Mouse (Mus musculus): ENCODE measurements around the gene Mpzl3. TPM values are rescaled to one million over a fixed set of nuclear protein-coding genes. Genes with fewer than 3 reads are reported as not detected.
A peak's percentile ranks its signal among the peaks of the same experiment; 100 is the strongest.

Mpzl3 gene
- total and polyA plus RNA-seq, 2 experiments from 2014 or later = 0.68 to 3.1 TPM

GRCm38 (mm10) chr9:45039499-45039898, 15.5 kb upstream of the Mpzl3 start, which contains the start of gene Mpzl2:
Gene Mpzl2, plus strand, starts transcription at chr9:45039799.
- no peak for DNase-seq (ENCODE audit: low spot score)
- WGBS = 53% methylated on average over 5 of the region's 5 CpGs
- 0 out of 2 replicates have a peak, but pooled peaks cover 4% of the 10 kb centered on the region for H3K4me1 ChIP-seq (ENCODE audit: control insufficient read depth, insufficient read depth)
- TF ChIP-seq EP300 (IDR thresholded peaks at IDR 0.05; ENCODE audit: low read depth) (no peak), CTCF (IDR thresholded peaks at IDR 0.05; ENCODE audit: low read depth) (no peak)
- H3K9ac ChIP-seq (replicated peaks; ENCODE audit: low read depth, low read length) = no peak within 1 kb of the TSS
- no peak for ATAC-seq (ENCODE audit: insufficient read depth, low read depth)
- no peak within 1 kb of the TSS for H3K27ac ChIP-seq (ENCODE audit: low read depth)
- peak within 1 kb of the TSS; percentile 2; the same call in 1 of the 2 replicates for H3K4me2 ChIP-seq (ENCODE audit: low read depth, low read length)
- H3K36me3 ChIP-seq (replicated peaks; ENCODE audit: control insufficient read depth, insufficient read depth, low read length) = no peaks in the 10 kb centered on the region
- no peaks in the 10 kb centered on the region for H3K9me3 ChIP-seq (replicated peaks; ENCODE audit: control insufficient read depth, low read length)
- peaks cover 54% of the 10 kb centered on the region for H3K27me3 ChIP-seq (ENCODE audit: control insufficient read depth, insufficient read depth, low read length)
- H3K4me3 ChIP-seq (ENCODE audit: low read depth, low read length) = peak within 1 kb of the TSS; percentile 7; the same call in 1 of the 2 replicates

- ATAC-seq (ENCODE audit: insufficient read depth, low read depth) (no peak), DNase-seq (ENCODE audit: low spot score) (no peak)
- WGBS = 11% methylated on average over 14 of the region's 14 CpGs
- no peaks in the 10 kb centered on the region for H3K36me3 ChIP-seq (replicated peaks; ENCODE audit: control insufficient read depth, insufficient read depth, low read length)
- H3K4me1 ChIP-seq (ENCODE audit: control insufficient read depth, insufficient read depth) = 0 out of 2 replicates have a peak, but pooled peaks cover 4% of the 10 kb centered on the region
- no peak overlapping the region for H3K27ac ChIP-seq (ENCODE audit: low read depth)
- no peaks in the 10 kb centered on the region for H3K9me3 ChIP-seq (replicated peaks; ENCODE audit: control insufficient read depth, low read length)
- no peak for TF ChIP-seq EP300 (IDR thresholded peaks at IDR 0.05; ENCODE audit: low read depth)
- TF ChIP-seq CTCF (IDR thresholded peaks at IDR 0.05; ENCODE audit: low read depth) = no peak
- H3K4me2 ChIP-seq (ENCODE audit: low read depth, low read length) = peak overlapping the region; percentile 2; the same call in 1 of the 2 replicates
- no peak overlapping the region for H3K9ac ChIP-seq (replicated peaks; ENCODE audit: low read depth, low read length)
- peak overlapping the region; percentile 7; the same call in 1 of the 2 replicates for H3K4me3 ChIP-seq (ENCODE audit: low read depth, low read length)
- peaks cover 58% of the 10 kb centered on the region for H3K27me3 ChIP-seq (ENCODE audit: control insufficient read depth, insufficient read depth, low read length)
These were observed 14.7 kb upstream of the Mpzl3 start for GRCm38 (mm10) chr9:45040066-45040845.

GRCm38 (mm10) chr9:45041131-45041838, 13.7 kb upstream of the Mpzl3 start:
- peaks cover 58% of the 10 kb centered on the region for H3K27me3 ChIP-seq (ENCODE audit: control insufficient read depth, insufficient read depth, low read length)

DNA sequence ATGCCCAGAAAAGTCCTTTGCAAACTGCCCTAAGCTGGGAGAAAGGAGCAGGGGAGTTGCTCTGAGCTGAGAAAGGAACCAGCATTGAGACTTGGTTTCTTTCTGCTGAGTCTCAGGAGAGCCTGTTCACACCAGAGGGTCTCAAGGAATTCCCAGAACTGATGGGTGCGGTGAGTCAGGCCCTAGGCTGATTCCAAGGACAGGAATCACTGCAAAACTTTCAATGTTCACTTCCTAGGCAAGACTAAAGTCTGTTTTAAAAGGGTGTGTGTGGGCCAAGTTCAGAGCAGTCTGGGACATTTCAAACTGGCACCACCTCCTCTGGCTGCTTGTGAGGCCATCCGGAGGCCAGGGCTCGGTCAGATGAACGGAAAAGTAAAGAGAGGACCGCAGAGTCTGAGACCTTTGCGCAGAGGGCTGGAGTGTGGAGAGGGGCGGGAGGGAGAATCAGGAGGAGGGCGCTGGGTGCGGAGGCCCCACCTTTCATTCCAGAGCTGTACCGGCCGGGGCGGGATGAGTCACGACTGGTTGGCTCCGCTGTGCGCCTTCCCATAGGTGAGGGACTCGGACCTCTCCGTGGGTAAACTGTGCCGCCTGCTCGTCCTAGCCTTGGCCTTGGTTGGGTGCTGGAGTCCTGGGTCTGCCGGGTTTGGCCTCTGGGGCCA, 12.8 kb upstream of the Mpzl3 start:
- H3K9ac ChIP-seq (replicated peaks; ENCODE audit: low read depth, low read length) = no peak overlapping the region; the same call in 1 of the 2 replicates
- TF ChIP-seq EP300 (IDR thresholded peaks at IDR 0.05; ENCODE audit: low read depth) = no peak

More at GRCm38 (mm10) chr9:45041131-45041838, 13.7 kb upstream of the Mpzl3 start:
- Histone ChIP-seq H3K4me1 (ENCODE audit: control insufficient read depth, insufficient read depth) (0 out of 2 replicates have a peak, but pooled peaks cover 4% of the 10 kb centered on the region), H3K4me3 (ENCODE audit: low read depth, low read length) (peak overlapping the region; percentile 7; the same call in 1 of the 2 replicates), H3K4me2 (ENCODE audit: low read depth, low read length) (peak overlapping the region; percentile 21; the same call in 1 of the 2 replicates), H3K9ac (replicated peaks; ENCODE audit: low read depth, low read length) (no peak overlapping the region), H3K27ac (ENCODE audit: low read depth) (no peak overlapping the region), H3K9me3 (replicated peaks; ENCODE audit: control insufficient read depth, low read length) (no peaks in the 10 kb centered on the region), H3K36me3 (replicated peaks; ENCODE audit: control insufficient read depth, insufficient read depth, low read length) (no peaks in the 10 kb centered on the region)
- DNase-seq (ENCODE audit: low spot score) (no peak), ATAC-seq (ENCODE audit: insufficient read depth, low read depth) (no peak)
- WGBS = 31% methylated on average over 17 of the region's 17 CpGs
- no peak for TF ChIP-seq EP300 (IDR thresholded peaks at IDR 0.05; ENCODE audit: low read depth)
- no peak for TF ChIP-seq CTCF (IDR thresholded peaks at IDR 0.05; ENCODE audit: low read depth)

DNA sequence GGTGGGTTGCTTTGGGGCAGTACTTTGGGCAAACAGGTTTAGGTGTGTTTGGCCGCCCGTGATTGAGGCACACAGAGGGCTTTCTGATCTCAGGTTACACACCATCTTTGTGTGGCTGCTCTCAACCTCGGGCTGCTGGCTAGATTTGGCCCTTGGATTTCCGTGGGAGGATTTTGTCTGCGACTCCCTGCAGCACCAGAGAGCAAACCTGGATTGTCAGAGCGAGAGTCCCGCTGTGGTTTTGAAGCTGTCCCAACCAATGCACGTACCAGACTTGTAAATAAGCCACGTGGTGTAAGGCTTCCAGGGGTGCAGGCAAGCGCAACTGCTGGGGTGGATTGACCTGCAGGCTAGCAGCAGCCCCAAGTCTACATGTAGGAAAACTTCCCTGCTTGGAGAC, 12.0 kb upstream of the Mpzl3 start:
- WGBS = 4% methylated on average over 10 of the region's 10 CpGs
- Histone ChIP-seq H3K4me1 (ENCODE audit: control insufficient read depth, insufficient read depth) (0 out of 2 replicates have a peak, but pooled peaks cover 4% of the 10 kb centered on the region), H3K9ac (replicated peaks; ENCODE audit: low read depth, low read length) (no peak overlapping the region), H3K4me3 (ENCODE audit: low read depth, low read length) (peak overlapping the region; percentile 14), H3K36me3 (replicated peaks; ENCODE audit: control insufficient read depth, insufficient read depth, low read length) (no peaks in the 10 kb centered on the region), H3K9me3 (replicated peaks; ENCODE audit: control insufficient read depth, low read length) (no peaks in the 10 kb centered on the region), H3K27me3 (ENCODE audit: control insufficient read depth, insufficient read depth, low read length) (peaks cover 58% of the 10 kb centered on the region), H3K4me2 (ENCODE audit: low read depth, low read length) (peak overlapping the region; percentile 40; the same call in 1 of the 2 replicates), H3K27ac (ENCODE audit: low read depth) (no peak overlapping the region)
- TF ChIP-seq EP300 (IDR thresholded peaks at IDR 0.05; ENCODE audit: low read depth) = no peak
- no peak for TF ChIP-seq CTCF (IDR thresholded peaks at IDR 0.05; ENCODE audit: low read depth)
- ATAC-seq (ENCODE audit: insufficient read depth, low read depth) = no peak
- no peak for DNase-seq (ENCODE audit: low spot score)

More for the DNA sequence above, 12.8 kb upstream of the Mpzl3 start:
- Histone ChIP-seq H3K9me3 (replicated peaks; ENCODE audit: control insufficient read depth, low read length) (no peaks in the 10 kb centered on the region), H3K4me2 (ENCODE audit: low read depth, low read length) (peak overlapping the region; percentile 40), H3K4me1 (ENCODE audit: control insufficient read depth, insufficient read depth) (0 out of 2 replicates have a peak, but pooled peaks cover 4% of the 10 kb centered on the region), H3K27ac (ENCODE audit: low read depth) (no peak overlapping the region), H3K27me3 (ENCODE audit: control insufficient read depth, insufficient read depth, low read length) (peaks cover 58% of the 10 kb centered on the region), H3K36me3 (replicated peaks; ENCODE audit: control insufficient read depth, insufficient read depth, low read length) (no peaks in the 10 kb centered on the region), H3K4me3 (ENCODE audit: low read depth, low read length) (peak overlapping the region; percentile 14)
- ATAC-seq (ENCODE audit: insufficient read depth, low read depth) (peak; percentile 62), DNase-seq (ENCODE audit: low spot score) (peak; percentile 32)
- 2% methylated on average over 20 of the region's 20 CpGs for WGBS

All from heart, postnatal 0 days (tissue).